Comparison of ENCODE assay signal across 9 mouse cellular contexts in genomic region chr11:88908557-88909211, GRCm38 (mm10). TPM values are rescaled to one million over a fixed set of nuclear protein-coding genes. Genes with fewer than 3 reads are reported as not detected.
DNase-seq lines count a peak whose midpoint lies in the region; ATAC-seq and TF ChIP-seq lines count a peak whose summit lies in the region.
"Had no signal": no experiment of that assay in that cellular context is flagged by ENCODE, and none has a peak within 500 bp of the region (broad histone marks: within the 10 kb centered on the region; RNA-seq: fewer than 3 reads in every experiment).

No protein-coding gene starts in this region.

- peak; percentile 31 for TF ChIP-seq CTCF in E14TG2a.4 (conservative IDR thresholded peaks at IDR 0.05; ENCODE audit: low read length)

- no peaks in the 10 kb centered on the region; the same call in 1 of the 2 replicates for H3K9me3 ChIP-seq in forebrain, embryonic 11.5 days (ENCODE audit: control insufficient read depth, low read length)
- H3K9me3 ChIP-seq in forebrain, embryonic 13.5 days (replicated peaks): no peaks in the 10 kb centered on the region
- no peaks in the 10 kb centered on the region for H3K9me3 ChIP-seq in E14TG2a.4 (ENCODE audit: low read length)

- DNase-seq in forebrain, embryonic 11.5 days (ENCODE audit: low spot score): peak; percentile 68
- peak; percentile 26 for DNase-seq in c-Kit-positive CD71-positive TER-119-positive erythroid progenitor cells, embryonic 14.5 days (ENCODE audit: low spot score)
- DNase-seq in gastrocnemius, adult 18-20 months (ENCODE audit: low spot score): peak; percentile 59
- DNase-seq in kidney, postnatal 10 days: peak; percentile 88
- peak; percentile 75 for DNase-seq in lung, postnatal 14 days
- DNase-seq in spleen, postnatal 4 days (ENCODE audit: low spot score in 2 of 2): peak; percentile 63 to 76

- WGBS in forebrain, embryonic 11.5 days: 92% methylated on average over 1 of the region's 1 CpGs
- WGBS in forebrain, embryonic 13.5 days: 100% methylated on average over 1 of the region's 1 CpGs

- ATAC-seq in forebrain, embryonic 11.5 days (replicated peaks; ENCODE audit: low FRiP score): no peak
- ATAC-seq in forebrain, embryonic 13.5 days: no peak

- H3K4me1 ChIP-seq in forebrain, embryonic 11.5 days (replicated peaks; ENCODE audit: control insufficient read depth, insufficient read depth, low read length): no peaks in the 10 kb centered on the region
- no peaks in the 10 kb centered on the region for H3K4me1 ChIP-seq in forebrain, embryonic 13.5 days
- peaks cover 29% of the 10 kb centered on the region for H3K4me1 ChIP-seq in E14TG2a.4 (replicated peaks; ENCODE audit: low read depth, low read length)

- H3K9ac ChIP-seq in forebrain, embryonic 11.5 days (ENCODE audit: low read length): no peak overlapping the region
- no peak overlapping the region for H3K9ac ChIP-seq in forebrain, embryonic 13.5 days

- H3K27ac ChIP-seq in forebrain, embryonic 11.5 days (ENCODE audit: low read depth, low read length): no peak overlapping the region
- H3K27ac ChIP-seq in forebrain, embryonic 13.5 days: no peak overlapping the region

- H3K4me2 ChIP-seq in forebrain, embryonic 11.5 days (ENCODE audit: low read depth, low read length, severe bottlenecking): no peak overlapping the region
- H3K4me2 ChIP-seq in forebrain, embryonic 13.5 days: no peak overlapping the region

- H3K27me3 ChIP-seq in forebrain, embryonic 11.5 days (ENCODE audit: control insufficient read depth, insufficient read depth, low read length): no peaks in the 10 kb centered on the region
- H3K27me3 ChIP-seq in forebrain, embryonic 13.5 days: no peaks in the 10 kb centered on the region
- no peaks in the 10 kb centered on the region for H3K27me3 ChIP-seq in E14TG2a.4 (ENCODE audit: insufficient read depth, low read length)

- H3K4me3 ChIP-seq in forebrain, embryonic 11.5 days (ENCODE audit: low read depth, low read length): no peak overlapping the region
- H3K4me3 ChIP-seq in forebrain, embryonic 13.5 days: no peak overlapping the region
- H3K4me3 ChIP-seq in E14TG2a.4 (replicated peaks; ENCODE audit: low read length): no peak overlapping the region

- H3K36me3 ChIP-seq in forebrain, embryonic 11.5 days (ENCODE audit: control insufficient read depth, insufficient read depth, low read length): no peaks in the 10 kb centered on the region
- no peaks in the 10 kb centered on the region for H3K36me3 ChIP-seq in forebrain, embryonic 13.5 days (ENCODE audit: poor library complexity, severe bottlenecking)
- no peaks in the 10 kb centered on the region for H3K36me3 ChIP-seq in E14TG2a.4 (ENCODE audit: insufficient read depth, low read length)

RNA-seq across cellular contexts. Expression of gene Akap1, which starts 44.3 kb away (rescaled TPM):
- 15.5 and 16.1 TPM in 2 replicates for polyA plus RNA-seq in forebrain, embryonic 11.5 days (2014; fragmentation: Nextera tagmentation; extraction: Ambion mirVana)
- polyA plus RNA-seq in forebrain, embryonic 13.5 days (2015; fragmentation: Nextera tagmentation; extraction: Ambion mirVana): 21.8 and 26.4 TPM in 2 replicates
- total RNA-seq in gastrocnemius, adult 18-20 months (2021): 10 to 100 TPM; 54.5 to 82.7 TPM

RNA-seq across cellular contexts. Expression of gene Scpep1, which starts 46.6 kb away (rescaled TPM):
- polyA plus RNA-seq in forebrain, embryonic 11.5 days (2014; fragmentation: Nextera tagmentation; extraction: Ambion mirVana): 63.5 and 67.0 TPM in 2 replicates
- polyA plus RNA-seq in forebrain, embryonic 13.5 days (2015; fragmentation: Nextera tagmentation; extraction: Ambion mirVana): 35.9 and 36.5 TPM in 2 replicates
- total RNA-seq in gastrocnemius, adult 18-20 months (2021): 1 to 10 TPM; 5.9 to 8.8 TPM

RNA-seq across cellular contexts. Expression of gene Elobl, which starts 58.0 kb away (rescaled TPM):
- not detected in 2 replicates for polyA plus RNA-seq in forebrain, embryonic 11.5 days (2014; fragmentation: Nextera tagmentation; extraction: Ambion mirVana)
- not detected in 2 replicates for polyA plus RNA-seq in forebrain, embryonic 13.5 days (2015; fragmentation: Nextera tagmentation; extraction: Ambion mirVana)
- not detected for total RNA-seq in gastrocnemius, adult 18-20 months (2021)
- total RNA-seq: left cerebral cortex, postnatal 36 days had no signal

Comparison
In these comparisons a context has a peak if more than half of its experiments do, and no peak if none do; other contexts are left out.
1. DNase-seq: peak in every context shown above with its lines; median percentile 88 in kidney, postnatal 10 days; 75 in lung, postnatal 14 days; 70 in spleen, postnatal 4 days; 68 in forebrain, embryonic 11.5 days; 59 in gastrocnemius, adult 18-20 months; 26 in c-Kit-positive CD71-positive TER-119-positive erythroid progenitor cells, embryonic 14.5 days.